ENCODE assay signal across 27 mouse cellular contexts in the genomic region with DNA sequence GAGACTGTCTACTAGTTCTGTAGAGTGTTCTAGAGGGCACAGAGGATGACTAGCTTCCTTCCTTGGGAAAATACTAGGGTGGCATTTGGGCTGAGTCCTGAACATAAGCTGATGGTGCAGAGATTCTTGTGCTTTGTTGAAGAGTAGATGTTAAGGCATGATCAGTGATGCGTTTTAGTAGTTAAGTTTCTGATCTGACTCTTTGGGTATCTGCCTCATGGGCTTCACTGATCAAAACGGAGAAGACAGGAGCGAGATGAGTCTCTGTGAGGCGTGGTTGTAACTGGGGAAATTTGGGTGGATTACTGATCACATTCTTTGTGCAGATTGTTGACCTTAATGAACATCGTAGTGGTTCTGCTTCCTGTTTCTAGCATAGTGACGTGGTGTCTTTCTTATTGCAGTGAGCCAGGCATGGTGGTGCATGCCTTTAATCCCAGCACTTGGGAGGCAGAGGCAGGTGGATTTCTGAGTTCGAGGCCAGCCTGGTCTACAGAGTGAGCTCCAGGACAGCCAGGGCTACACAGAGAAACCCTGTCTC. TPM values are rescaled to one million over a fixed set of nuclear protein-coding genes. Genes with fewer than 3 reads are reported as not detected.
DNase-seq lines count a peak whose midpoint lies in the region; ATAC-seq lines count a peak whose summit lies in the region.
"Had no signal": no experiment of that assay in that cellular context is flagged by ENCODE, and none has a peak within 500 bp of the region (broad histone marks: within the 10 kb centered on the region; RNA-seq: fewer than 3 reads in every experiment).

No protein-coding gene starts in this region.

- H3K4me2 ChIP-seq in liver, embryonic 11.5 days: no peak overlapping the region
- H3K4me2 ChIP-seq: embryonic facial prominence, embryonic 13.5 days; forebrain, embryonic 13.5 days; heart, embryonic 11.5 days; hindbrain, embryonic 13.5 days had no signal

- intact Hi-C loops in left cerebral cortex, postnatal 36 days (cut with DNase I): no loop called here

- WGBS in liver, embryonic 11.5 days: 85% methylated on average over 7 of the region's 7 CpGs

- H3K9ac ChIP-seq in liver, embryonic 11.5 days (ENCODE audit: low read depth, low read length): no peak overlapping the region
- H3K9ac ChIP-seq: embryonic facial prominence, embryonic 13.5 days; forebrain, embryonic 13.5 days; hindbrain, embryonic 13.5 days had no signal

- no peaks in the 10 kb centered on the region for H3K36me3 ChIP-seq in splenic B cell, adult 2 months (ENCODE audit: control insufficient read depth, insufficient read depth, low read length, poor library complexity, severe bottlenecking)
- peaks cover 5% of the 10 kb centered on the region; the same call in 1 of the 2 replicates for H3K36me3 ChIP-seq in liver, embryonic 11.5 days (ENCODE audit: control insufficient read depth, insufficient read depth, low read length)

- H3K27me3 ChIP-seq in splenic B cell, adult 2 months (ENCODE audit: control insufficient read depth, insufficient read depth, low read length, poor library complexity, severe bottlenecking): no peaks in the 10 kb centered on the region
- H3K27me3 ChIP-seq in liver, embryonic 11.5 days (replicated peaks; ENCODE audit: control insufficient read depth, insufficient read depth, low read length): no peaks in the 10 kb centered on the region
- H3K27me3 ChIP-seq: CH12.LX; embryonic facial prominence, embryonic 13.5 days; forebrain, embryonic 13.5 days; hindbrain, embryonic 13.5 days; Patski had no signal

- no peak overlapping the region for H3K4me3 ChIP-seq in liver, embryonic 11.5 days (ENCODE audit: low read depth, low read length)
- H3K4me3 ChIP-seq: embryonic facial prominence, embryonic 13.5 days; erythroblast, embryonic 14.5 days; forebrain, embryonic 13.5 days; hindbrain, embryonic 10.5 days; hindbrain, embryonic 13.5 days had no signal

- no peak overlapping the region for H3K27ac ChIP-seq in liver, embryonic 11.5 days (ENCODE audit: low read depth, low read length)
- H3K27ac ChIP-seq: embryonic facial prominence, embryonic 13.5 days; forebrain, embryonic 13.5 days; hindbrain, embryonic 10.5 days; hindbrain, embryonic 13.5 days had no signal

- peak; percentile 69 for DNase-seq in A20 (ENCODE audit: low read depth, low spot score)
- peak; percentile 52 for DNase-seq in induced T-regulatory cell, adult 2 months (ENCODE audit: low read depth)
- DNase-seq in splenic B cell, adult 2 months (ENCODE audit: low read depth, low spot score): peak; percentile 10
- DNase-seq in natural killer cell, adult 2 months (ENCODE audit: low spot score in 2 of 2): no peak
- DNase-seq in left cerebral cortex, postnatal 36 days (ENCODE audit: low spot score in 2 of 2): no peak
- no peak for DNase-seq in liver, embryonic 11.5 days (ENCODE audit: low spot score)
- DNase-seq: adrenal gland, adult 2 months; adrenal gland, postnatal 14 days; cerebellum, adult 11 months; cerebellum, adult 2 months; cerebellum, adult 9-11 months; cerebellum, postnatal 25 days; gastrocnemius, postnatal 25 days; heart, postnatal 36 days had no signal

- ATAC-seq in CD4-positive, CD25-positive, alpha-beta regulatory T cell, adult 4 months: peak; percentile 79
- no peak for ATAC-seq in liver, embryonic 11.5 days (replicated peaks; ENCODE audit: low FRiP score)
- ATAC-seq: forebrain, embryonic 13.5 days; forebrain, embryonic 16.5 days; hindbrain, embryonic 16.5 days; intestine, postnatal 0 days; Patski had no signal

- no peaks in the 10 kb centered on the region for H3K9me3 ChIP-seq in liver, embryonic 11.5 days (ENCODE audit: control insufficient read depth, low read length)
- H3K9me3 ChIP-seq: embryonic facial prominence, embryonic 13.5 days; forebrain, embryonic 13.5 days; G1E; hindbrain, embryonic 10.5 days; hindbrain, embryonic 13.5 days had no signal

- peaks cover 12% of the 10 kb centered on the region; the same call in 1 of the 2 replicates for H3K4me1 ChIP-seq in liver, embryonic 11.5 days (replicated peaks; ENCODE audit: control insufficient read depth, insufficient read depth, low read length)

RNA-seq across cellular contexts. Expression of a gene that starts 7.4 kb away (rescaled TPM):
- polyA plus RNA-seq in CD4-positive, CD25-positive, alpha-beta regulatory T cell, adult 4 months (2017; shearing (Covaris generic)): 10 to 100 TPM; 27.0 to 43.3 TPM
- 10 to 100 TPM; 40.2 to 42.7 TPM for total RNA-seq in left cerebral cortex, postnatal 36 days (2021)
- 51.3 and 52.7 TPM in 2 replicates for polyA plus RNA-seq in liver, embryonic 11.5 days (2014; fragmentation: Nextera tagmentation; extraction: Ambion mirVana)

RNA-seq across cellular contexts. Expression of a gene that starts 7.4 kb away (rescaled TPM):
- 100 to 1,000 TPM in 1 of 2 experiments, 10 to 100 TPM in 1; 68.5 to 104 TPM for polyA plus RNA-seq in CD4-positive, CD25-positive, alpha-beta regulatory T cell, adult 4 months (2017; shearing (Covaris generic))
- total RNA-seq in left cerebral cortex, postnatal 36 days (2021): 10 to 100 TPM; 67.3 to 91.4 TPM
- 125 and 137 TPM in 2 replicates for polyA plus RNA-seq in liver, embryonic 11.5 days (2014; fragmentation: Nextera tagmentation; extraction: Ambion mirVana)

Comparison
In these comparisons a context has a peak if more than half of its experiments do, and no peak if none do; other contexts are left out.
1. DNase-seq: peak in A20 (single experiment), induced T-regulatory cell, adult 2 months (single experiment) and splenic B cell, adult 2 months (single experiment); none in natural killer cell, adult 2 months (0 of 2), left cerebral cortex, postnatal 36 days (0 of 2) and liver, embryonic 11.5 days (single experiment).